Mouse (Mus musculus) stomach, embryonic 16.5 days (tissue): ENCODE measurements around the gene Unc5c. TPM values are rescaled to one million over a fixed set of nuclear protein-coding genes. Genes with fewer than 3 reads are reported as not detected.

ENCODE experiments used
- ATAC-seq: fragments of 200-750 bp; cut with Nextera tagmentation; 2 replicates; pipeline ENCODE4 v1.8.0; 2017; ENCODE audit warnings: moderate number of reproducible peaks, moderate TSS enrichment; ENCODE audit not compliant: insufficient read depth, low FRiP score
- H3K27ac ChIP-seq: fragments of 300-500 bp; sonication (generic); 2 replicates; pipeline ENCODE4 v1.5.1; 2014; ENCODE audit warnings: low read length
- H3K27me3 ChIP-seq: fragments of 300-500 bp; sonication (generic); 2 replicates; pipeline ENCODE4 v1.6.1; 2014; ENCODE audit warnings: low read length, control low read depth, mixed read lengths; ENCODE audit not compliant: control insufficient read depth, insufficient read depth
- H3K36me3 ChIP-seq: fragments of 300-500 bp; sonication (generic); 2 replicates; pipeline ENCODE4 v1.6.1; 2014; ENCODE audit warnings: low read length; ENCODE audit not compliant: control insufficient read depth, insufficient read depth
- H3K4me1 ChIP-seq: fragments of 300-500 bp; sonication (generic); 2 replicates; pipeline ENCODE4 v1.6.1; 2014; ENCODE audit warnings: low read length, control low read depth, mixed read lengths; ENCODE audit not compliant: control insufficient read depth, insufficient read depth
- H3K4me2 ChIP-seq: fragments of 300-500 bp; sonication (generic); 2 replicates; pipeline ENCODE4 v1.6.1; 2014; ENCODE audit warnings: low read depth, low read length, mixed read lengths
- H3K4me3 ChIP-seq: fragments of 300-500 bp; sonication (generic); replicated peaks from 2 replicates; pipeline ENCODE4 v1.5.1; 2014; ENCODE audit warnings: mild to moderate bottlenecking, low read length
- H3K9ac ChIP-seq: fragments of 300-500 bp; sonication (generic); 2 replicates; pipeline ENCODE4 v1.6.1; 2014; ENCODE audit warnings: low read length
- H3K9me3 ChIP-seq: fragments of 300-500 bp; sonication (generic); replicated peaks from 2 replicates; pipeline ENCODE4 v1.6.1; 2016; ENCODE audit warnings: low read length, control low read depth; ENCODE audit not compliant: control insufficient read depth
- whole genome bisulfite sequencing: fragments of 180-500 bp; shearing (Covaris S2); extraction: QIAGEN DNeasy Blood & Tissue Kit; methylation state at CpG from one replicate; pipeline ENCODE4 v1.1.7; 2014; 5-methylcytosine and 5-hydroxymethylcytosine counted together
- polyA plus RNA-seq: library from polyadenylated mRNA; unstranded; fragments of >200 nt; fragmentation: Nextera tagmentation; extraction: Ambion mirVana; gene quantifications from 2 replicates; pipeline ENCODE4 v1.2.1, GENCODE M21; 2015

Gene Unc5c
- polyA plus RNA-seq, 1 experiment from 2014 or later, result 4.3 TPM

- no peaks in the 10 kb centered on the region for H3K9me3 ChIP-seq
- no peaks in the 10 kb centered on the region for H3K4me1 ChIP-seq
- no peak for ATAC-seq
- no peaks in the 10 kb centered on the region for H3K36me3 ChIP-seq
- WGBS, result 75% methylated on average over 3 of the region's 3 CpGs
- no peak overlapping the region for H3K27ac ChIP-seq
- no peak overlapping the region for H3K4me2 ChIP-seq
- H3K27me3 ChIP-seq, result no peaks in the 10 kb centered on the region
- no peak overlapping the region for H3K9ac ChIP-seq
- no peak overlapping the region for H3K4me3 ChIP-seq
These were observed 329.4 kb downstream of the Unc5c start for GRCm38 (mm10) chr3:141794371-141794770.

DNA sequence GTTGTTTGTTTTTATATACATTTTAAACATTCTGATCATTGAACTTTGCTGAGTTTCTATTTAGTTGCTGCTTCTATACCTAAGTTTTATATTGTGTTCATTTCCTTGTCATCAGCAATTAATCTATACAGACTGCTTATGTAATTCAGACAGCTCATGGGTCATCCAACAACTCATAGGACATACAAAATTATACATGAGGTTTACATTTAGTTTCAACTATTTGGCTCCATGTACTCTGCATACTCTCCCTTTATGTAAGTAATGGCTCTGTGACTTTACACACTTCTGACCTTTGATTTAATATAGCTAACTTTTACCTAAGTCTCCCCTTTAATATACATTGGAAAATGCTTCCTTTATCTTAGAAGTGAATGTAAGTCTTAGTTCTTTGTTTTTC, 332.4 kb downstream of the Unc5c start:
- no peak for ATAC-seq
- Histone ChIP-seq H3K27ac (no peak overlapping the region), H3K4me3 (no peak overlapping the region), H3K9me3 (no peaks in the 10 kb centered on the region), H3K4me1 (no peaks in the 10 kb centered on the region), H3K36me3 (no peaks in the 10 kb centered on the region), H3K27me3 (no peaks in the 10 kb centered on the region), H3K4me2 (no peak overlapping the region), H3K9ac (no peak overlapping the region)

- Histone ChIP-seq H3K36me3 (no peaks in the 10 kb centered on the region), H3K9ac (no peak overlapping the region), H3K27ac (no peak overlapping the region), H3K4me3 (no peak overlapping the region), H3K4me1 (no peaks in the 10 kb centered on the region), H3K27me3 (no peaks in the 10 kb centered on the region), H3K4me2 (no peak overlapping the region), H3K9me3 (no peaks in the 10 kb centered on the region)
- ATAC-seq, result no peak
- 20% methylated on average over 1 of the region's 1 CpGs for WGBS
These were observed 332.8 kb downstream of the Unc5c start for GRCm38 (mm10) chr3:141797789-141798188.

DNA sequence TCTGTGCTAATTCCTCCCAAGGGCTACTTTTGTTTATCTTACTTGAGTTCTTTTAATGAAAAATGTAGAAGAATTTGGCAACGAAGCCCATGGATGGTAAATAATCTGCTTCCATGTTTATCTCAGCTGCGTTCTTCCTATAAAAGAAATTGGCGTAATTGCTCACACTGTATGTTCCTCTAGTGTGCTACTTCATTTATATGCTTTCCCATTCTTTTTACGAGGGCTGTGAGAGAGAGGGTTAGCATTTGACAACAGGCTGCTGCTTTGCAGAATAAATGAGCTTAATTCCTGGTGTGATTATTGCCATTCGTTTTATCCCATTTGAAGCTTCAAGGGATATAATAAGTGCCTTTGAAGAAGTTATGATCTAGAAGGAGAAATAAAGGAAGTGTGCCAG, 339.1 kb downstream of the Unc5c start:
- no peaks in the 10 kb centered on the region for H3K27me3 ChIP-seq
- no peak overlapping the region for H3K4me2 ChIP-seq
- 72% methylated on average over 5 of the region's 5 CpGs for WGBS
- ATAC-seq, result no peak
- H3K9ac ChIP-seq, result no peak overlapping the region
- no peaks in the 10 kb centered on the region for H3K36me3 ChIP-seq
- no peak overlapping the region for H3K27ac ChIP-seq
- no peak overlapping the region for H3K4me3 ChIP-seq
- H3K9me3 ChIP-seq, result no peaks in the 10 kb centered on the region
- H3K4me1 ChIP-seq, result no peaks in the 10 kb centered on the region

GRCm38 (mm10) chr3:141809581-141809980, 344.6 kb downstream of the Unc5c start:
- no peaks in the 10 kb centered on the region for H3K27me3 ChIP-seq
- no peak for ATAC-seq
- H3K36me3 ChIP-seq, result no peaks in the 10 kb centered on the region
- H3K9ac ChIP-seq, result no peak overlapping the region
- no peaks in the 10 kb centered on the region for H3K9me3 ChIP-seq
- WGBS, result 85% methylated on average over 3 of the region's 3 CpGs
- H3K27ac ChIP-seq, result no peak overlapping the region
- no peak overlapping the region for H3K4me2 ChIP-seq
- H3K4me3 ChIP-seq, result no peak overlapping the region
- no peaks in the 10 kb centered on the region for H3K4me1 ChIP-seq

GRCm38 (mm10) chr3:141810944-141811343, 345.9 kb downstream of the Unc5c start:
- no peak for ATAC-seq
- Histone ChIP-seq H3K4me2 (no peak overlapping the region), H3K27me3 (no peaks in the 10 kb centered on the region), H3K36me3 (no peaks in the 10 kb centered on the region), H3K9me3 (no peaks in the 10 kb centered on the region), H3K4me1 (no peaks in the 10 kb centered on the region), H3K27ac (no peak overlapping the region), H3K4me3 (no peak overlapping the region), H3K9ac (no peak overlapping the region)
- WGBS, result 48% methylated on average over 7 of the region's 7 CpGs

DNA sequence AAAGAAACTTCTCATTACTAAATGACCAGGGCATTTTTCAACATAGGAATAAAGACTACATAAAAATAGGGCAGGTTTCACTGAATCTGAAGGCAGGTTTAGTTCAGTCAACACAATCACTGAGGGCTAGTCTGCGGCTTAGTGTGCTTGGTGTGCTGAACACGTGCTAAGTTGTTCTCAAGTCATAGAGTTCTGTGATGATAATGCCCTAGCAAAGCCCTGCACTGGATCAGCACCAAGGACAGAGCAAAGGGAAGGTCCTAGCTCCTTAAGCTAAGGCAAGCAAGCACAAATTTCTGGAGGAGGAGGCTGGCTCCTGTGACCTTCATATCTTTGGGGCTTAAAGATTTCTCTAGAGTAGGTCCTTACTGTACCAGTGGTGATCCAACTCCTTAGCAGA, 346.3 kb downstream of the Unc5c start:
- ATAC-seq, result no peak
- no peaks in the 10 kb centered on the region for H3K27me3 ChIP-seq
- no peak overlapping the region for H3K4me2 ChIP-seq
- H3K4me3 ChIP-seq, result no peak overlapping the region
- no peaks in the 10 kb centered on the region for H3K36me3 ChIP-seq
- no peak overlapping the region for H3K27ac ChIP-seq
- no peaks in the 10 kb centered on the region for H3K4me1 ChIP-seq
- no peaks in the 10 kb centered on the region for H3K9me3 ChIP-seq
- WGBS, result 15% methylated on average over 2 of the region's 2 CpGs
- H3K9ac ChIP-seq, result no peak overlapping the region

DNA sequence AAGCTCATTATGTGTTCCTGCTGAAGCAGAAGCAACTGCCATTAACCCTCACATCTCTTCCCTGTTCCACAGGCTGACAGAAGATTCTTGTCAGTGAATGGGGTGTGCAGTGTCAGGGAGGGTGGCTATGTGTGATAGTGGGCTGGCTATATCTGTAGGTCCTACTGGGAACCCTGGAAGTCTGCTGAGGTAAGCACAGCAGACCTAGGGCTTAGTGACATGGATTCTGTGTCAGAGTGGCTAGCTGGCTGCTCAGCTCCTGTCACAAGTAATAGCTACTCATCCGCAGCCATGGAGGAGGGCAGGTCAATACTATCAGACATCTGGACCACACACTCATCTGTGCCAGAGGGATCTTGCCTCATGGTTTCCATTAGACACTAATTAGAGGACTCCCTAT, 349.8 kb downstream of the Unc5c start:
- Histone ChIP-seq H3K4me2 (no peak overlapping the region), H3K27ac (no peak overlapping the region), H3K9ac (no peak overlapping the region), H3K4me3 (no peak overlapping the region), H3K27me3 (no peaks in the 10 kb centered on the region), H3K4me1 (no peaks in the 10 kb centered on the region), H3K36me3 (no peaks in the 10 kb centered on the region), H3K9me3 (no peaks in the 10 kb centered on the region)
- no peak for ATAC-seq
- WGBS, result 67% methylated on average over 1 of the region's 1 CpGs

- H3K36me3 ChIP-seq, result no peaks in the 10 kb centered on the region
- no peak for ATAC-seq
- 34% methylated on average over 3 of the region's 3 CpGs for WGBS
- no peaks in the 10 kb centered on the region for H3K27me3 ChIP-seq
- H3K4me2 ChIP-seq, result no peak overlapping the region
- H3K9ac ChIP-seq, result no peak overlapping the region
- H3K4me3 ChIP-seq, result no peak overlapping the region
- H3K4me1 ChIP-seq, result no peaks in the 10 kb centered on the region
- no peak overlapping the region for H3K27ac ChIP-seq
- H3K9me3 ChIP-seq, result no peaks in the 10 kb centered on the region
These were observed 353.7 kb downstream of the Unc5c start for GRCm38 (mm10) chr3:141818615-141819312.
